ENCODE assay signal across 31 mouse cellular contexts in the genomic region with DNA sequence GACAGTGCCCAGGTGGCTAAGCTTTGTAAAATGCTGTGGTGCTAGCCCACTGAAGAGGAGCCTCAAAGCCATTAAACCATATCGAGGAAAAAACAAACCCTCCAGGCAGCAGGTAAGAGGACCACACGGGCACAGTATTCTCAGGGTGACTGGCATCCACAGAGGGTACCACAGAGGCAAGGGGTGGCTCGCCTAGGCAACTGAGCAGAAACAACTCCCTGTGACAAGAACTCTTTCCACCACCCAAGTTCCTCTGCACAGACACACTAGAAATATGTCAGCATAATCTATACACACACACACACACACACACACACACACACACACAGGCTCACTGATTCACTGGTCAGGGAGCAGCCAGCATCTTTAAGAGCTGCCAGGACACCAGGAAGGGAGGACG.
"Had no signal": no experiment of that assay in that cellular context is flagged by ENCODE, and none has a peak within 500 bp of the region (broad histone marks: within the 10 kb centered on the region; RNA-seq: fewer than 3 reads in every experiment).

No protein-coding gene starts in this region.

- H3K4me2 ChIP-seq: heart, embryonic 11.5 days; heart, embryonic 12.5 days; heart, embryonic 13.5 days; heart, embryonic 15.5 days; hindbrain, embryonic 12.5 days; hindbrain, embryonic 13.5 days; hindbrain, embryonic 14.5 days; hindbrain, embryonic 15.5 days; intestine, embryonic 15.5 days; kidney, embryonic 15.5 days had no signal

- DNase-seq: heart, postnatal 10 days; heart, postnatal 14 days; heart, postnatal 36 days; kidney, adult 11 months; kidney, adult 18-20 months; kidney, adult 2 months; kidney, adult 8-10 months; kidney, adult 9 months; kidney, postnatal 36 days; kidney, postnatal 4 days; layer of hippocampus, adult 9-11 months; layer of hippocampus, postnatal 36 days had no signal

- H3K4me1 ChIP-seq: heart, embryonic 13.5 days; heart, embryonic 15.5 days; intestine, embryonic 15.5 days had no signal

- H3K9me3 ChIP-seq: heart, embryonic 10.5 days; heart, embryonic 12.5 days; heart, embryonic 13.5 days; heart, embryonic 15.5 days; hindbrain, embryonic 10.5 days; hindbrain, embryonic 12.5 days; hindbrain, embryonic 13.5 days; hindbrain, embryonic 15.5 days; intestine, embryonic 15.5 days; kidney, embryonic 15.5 days had no signal

- ATAC-seq: hindbrain, embryonic 16.5 days; hindbrain, postnatal 0 days; inflammation-experienced regulatory T-cells, adult 6 months; intestine, embryonic 15.5 days; intestine, embryonic 16.5 days; intestine, postnatal 0 days had no signal

- H3K27ac ChIP-seq: heart, embryonic 10.5 days; heart, embryonic 13.5 days; heart, embryonic 15.5 days; hindbrain, embryonic 10.5 days; hindbrain, embryonic 12.5 days; hindbrain, embryonic 13.5 days; hindbrain, embryonic 14.5 days; hindbrain, embryonic 15.5 days; hindbrain, postnatal 0 days; intestine, embryonic 15.5 days; kidney, embryonic 15.5 days; kidney, postnatal 0 days; layer of hippocampus, adult 2 months had no signal

- H3K36me3 ChIP-seq: heart, embryonic 10.5 days; heart, embryonic 12.5 days; heart, embryonic 13.5 days; heart, embryonic 15.5 days; hindbrain, embryonic 10.5 days; hindbrain, embryonic 12.5 days; hindbrain, embryonic 13.5 days; hindbrain, embryonic 15.5 days; intestine, embryonic 15.5 days; kidney, embryonic 15.5 days had no signal

- H3K27me3 ChIP-seq: heart, embryonic 12.5 days; heart, embryonic 13.5 days; heart, embryonic 15.5 days; hindbrain, embryonic 12.5 days; hindbrain, embryonic 13.5 days; hindbrain, embryonic 15.5 days; intestine, embryonic 15.5 days; kidney, embryonic 15.5 days had no signal

- H3K9ac ChIP-seq: heart, embryonic 12.5 days; heart, embryonic 13.5 days; heart, embryonic 15.5 days; hindbrain, embryonic 12.5 days; hindbrain, embryonic 13.5 days; hindbrain, embryonic 14.5 days; hindbrain, embryonic 15.5 days; intestine, embryonic 15.5 days; kidney, embryonic 15.5 days had no signal

- H3K4me3 ChIP-seq: heart, embryonic 10.5 days; heart, embryonic 12.5 days; heart, embryonic 13.5 days; heart, embryonic 15.5 days; hindbrain, embryonic 10.5 days; hindbrain, embryonic 12.5 days; hindbrain, embryonic 13.5 days; hindbrain, embryonic 15.5 days; intestine, embryonic 15.5 days; kidney, embryonic 15.5 days; layer of hippocampus, adult 2 months had no signal
